In the genomic region with DNA sequence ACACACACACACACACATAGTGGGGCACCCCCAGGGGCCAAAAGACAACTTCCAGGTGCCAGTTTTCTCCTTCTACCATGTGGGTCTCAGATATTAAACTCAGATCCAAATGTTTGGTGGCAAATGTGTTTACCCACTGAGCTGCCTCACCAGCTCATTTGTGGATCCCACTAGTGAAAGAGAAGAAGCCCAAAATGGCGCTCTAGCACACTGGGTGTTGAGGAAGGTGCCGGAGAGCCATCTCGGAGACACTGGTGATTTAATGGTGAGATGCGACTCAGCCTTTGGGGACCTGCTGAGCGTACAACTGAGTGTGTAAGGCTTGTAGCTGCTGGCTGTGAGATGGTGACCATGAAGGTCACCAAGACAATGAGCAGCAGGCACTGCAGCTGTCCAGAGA, we compare ENCODE assay signal across 23 mouse cellular contexts. TPM values are rescaled to one million over a fixed set of nuclear protein-coding genes. Genes with fewer than 3 reads are reported as not detected.
"Had no signal": no experiment of that assay in that cellular context is flagged by ENCODE, and none has a peak within 500 bp of the region (broad histone marks: within the 10 kb centered on the region; RNA-seq: fewer than 3 reads in every experiment).

No protein-coding gene starts in this region.

- H3K36me3 ChIP-seq: neural tube, embryonic 13.5 days; neural tube, embryonic 15.5 days; stomach, embryonic 15.5 days had no signal

- H3K4me2 ChIP-seq: neural tube, embryonic 13.5 days; neural tube, embryonic 15.5 days; stomach, embryonic 15.5 days had no signal

- H3K27ac ChIP-seq: neural tube, embryonic 13.5 days; neural tube, embryonic 15.5 days; stomach, embryonic 15.5 days; stomach, postnatal 0 days had no signal

- DNase-seq: retina, postnatal 1 day; right cerebral cortex, adult 18-20 months; right cerebral cortex, postnatal 14 days; right cerebral cortex, postnatal 25 days; right cerebral cortex, postnatal 4 days; spleen, adult 18-20 months; thymus, adult 18-20 months; thymus, adult 2 months; thymus, postnatal 14 days; thymus, postnatal 25 days; thymus, postnatal 36 days; thymus, postnatal 4 days had no signal

- H3K9me3 ChIP-seq: neural tube, embryonic 13.5 days; neural tube, embryonic 15.5 days; stomach, embryonic 15.5 days had no signal

- H3K9ac ChIP-seq: neural tube, embryonic 13.5 days; neural tube, embryonic 15.5 days; stomach, embryonic 15.5 days had no signal

- H3K27me3 ChIP-seq: neural tube, embryonic 13.5 days; neural tube, embryonic 15.5 days; stomach, embryonic 15.5 days had no signal

- H3K4me1 ChIP-seq: neural tube, embryonic 13.5 days; neural tube, embryonic 15.5 days; stomach, embryonic 15.5 days had no signal

- H3K4me3 ChIP-seq: neural tube, embryonic 13.5 days; neural tube, embryonic 15.5 days; stomach, embryonic 15.5 days had no signal

RNA-seq across cellular contexts. Expression of a gene that starts 19.3 kb away (rescaled TPM):
- total RNA-seq: neutrophil, adult 5-6 weeks had no signal
- polyA plus RNA-seq: neural tube, embryonic 13.5 days; neural tube, embryonic 14.5 days; neural tube, embryonic 15.5 days; small intestine, adult 2 months; stomach, embryonic 14.5 days had no signal

RNA-seq across cellular contexts. Expression of a gene that starts 29.0 kb away (rescaled TPM):
- total RNA-seq: neutrophil, adult 5-6 weeks had no signal
- polyA plus RNA-seq: neural tube, embryonic 13.5 days; neural tube, embryonic 14.5 days; neural tube, embryonic 15.5 days; stomach, embryonic 14.5 days; testis, adult 2 months; thymus, postnatal 0 days; urinary bladder, adult 2 months had no signal

RNA-seq across cellular contexts. Expression of a gene that starts 51.4 kb away (rescaled TPM):
- total RNA-seq: neutrophil, adult 5-6 weeks had no signal
- polyA plus RNA-seq: neural tube, embryonic 13.5 days; neural tube, embryonic 14.5 days; neural tube, embryonic 15.5 days; stomach, embryonic 14.5 days; stomach, embryonic 15.5 days; stomach, postnatal 0 days; thymus, adult 2 months; urinary bladder, adult 2 months had no signal
